Mouse (Mus musculus): ENCODE data around the gene Syt6.
A peak's percentile ranks its signal among the peaks of the same experiment; 100 is the strongest.

Syt6 gene

DNA sequence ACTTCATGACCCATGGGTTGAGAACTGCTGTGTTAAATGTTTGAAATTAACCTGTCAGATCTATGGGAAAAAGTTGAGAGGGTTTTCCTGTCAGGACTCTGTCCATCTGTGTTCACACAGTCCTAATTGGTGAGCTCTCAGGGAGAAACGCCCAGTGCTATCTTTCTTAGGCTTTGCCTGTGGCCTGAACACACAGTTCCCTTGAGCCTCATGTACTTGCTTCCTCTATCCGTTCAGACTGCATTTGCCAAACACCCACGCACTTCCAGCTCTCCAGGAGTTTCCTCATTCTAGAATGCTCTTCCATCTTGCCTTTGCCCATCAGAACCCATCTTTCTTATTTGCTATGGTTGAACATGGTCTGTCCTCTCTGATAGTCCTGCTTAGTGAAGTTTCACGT is 73.5 kb downstream of the Syt6 start:
- DNase-seq (ENCODE audit: low spot score) = no peak

DNA sequence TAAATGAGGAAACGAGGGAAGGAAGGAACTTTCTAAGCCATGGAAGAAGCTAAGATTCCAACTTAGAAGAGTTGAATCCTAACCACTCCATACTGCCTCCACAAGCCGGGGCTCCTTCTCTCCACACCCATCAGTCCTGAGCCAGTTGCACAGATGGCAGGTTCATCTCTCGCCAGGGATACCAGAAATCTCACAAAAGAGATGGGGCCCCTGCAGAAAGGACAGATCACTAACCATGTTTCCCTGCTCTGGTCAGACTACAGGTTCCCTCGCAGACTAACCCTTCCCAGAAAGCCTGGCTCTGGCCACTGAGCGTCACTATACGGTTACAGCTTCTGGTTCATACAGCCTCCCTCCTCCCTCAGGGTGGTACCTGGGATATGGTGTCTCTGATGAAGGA is 74.7 kb downstream of the Syt6 start:
- no peak for DNase-seq (ENCODE audit: low spot score)

DNA sequence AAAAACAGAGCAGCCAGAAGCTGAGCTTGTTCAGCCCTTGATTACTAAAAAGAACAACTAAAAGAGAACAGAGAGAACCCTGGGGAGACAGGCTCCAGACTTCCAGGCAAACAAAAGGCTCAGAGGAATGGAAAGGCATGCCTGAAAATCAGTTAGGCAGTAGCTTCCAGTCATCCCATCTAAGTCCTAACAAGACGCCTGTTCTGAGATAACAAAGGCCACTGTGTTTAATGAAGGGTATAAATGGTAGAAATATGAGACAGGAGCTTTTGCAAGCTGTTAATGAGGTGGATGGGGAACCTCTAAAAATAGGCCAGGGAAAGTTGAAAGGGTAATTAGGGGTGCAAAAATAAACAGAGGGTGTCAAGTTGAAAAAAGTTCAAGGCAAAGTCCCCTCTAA is 75.4 kb downstream of the Syt6 start:
- no peak for DNase-seq (ENCODE audit: low spot score)

DNA sequence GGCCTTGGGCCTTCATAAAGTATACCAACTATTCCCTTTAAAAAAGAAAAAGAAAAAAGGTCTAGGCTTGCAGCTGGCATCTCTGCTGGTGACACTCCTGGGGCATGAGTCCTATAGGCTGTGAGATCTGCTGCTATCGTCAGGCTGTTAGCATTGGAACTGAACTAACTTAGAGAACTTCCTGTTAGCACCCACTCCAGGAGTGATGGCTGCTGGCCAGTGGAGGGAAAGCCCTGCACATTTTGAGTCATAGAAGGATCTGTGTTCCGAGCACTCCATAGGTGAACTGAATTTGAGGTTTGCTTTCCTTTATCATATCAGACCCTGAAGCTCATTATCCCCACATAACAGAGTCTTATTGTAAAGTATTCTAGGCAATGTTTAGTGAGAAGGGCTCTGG is 85.0 kb downstream of the Syt6 start:
- no peak for DNase-seq (ENCODE audit: low spot score)

DNA sequence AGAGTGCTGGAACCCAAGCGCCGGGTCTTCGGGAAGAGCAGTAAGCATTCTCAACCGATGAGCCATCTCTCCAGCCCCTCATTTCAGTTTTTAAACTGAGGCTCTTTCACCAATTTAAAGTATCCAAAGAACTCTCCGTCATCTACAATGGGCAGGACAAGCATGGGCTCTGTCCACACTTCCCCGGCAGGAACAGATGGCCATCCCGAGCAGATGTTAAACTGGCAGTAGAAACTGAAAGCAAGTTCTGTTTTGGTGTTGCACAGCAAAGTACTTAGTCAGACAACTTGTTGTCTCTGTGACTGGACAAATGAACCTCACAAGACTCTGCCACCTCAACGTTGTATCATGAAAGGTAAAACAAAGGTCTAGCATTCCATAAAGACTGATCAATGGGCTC is 86.7 kb downstream of the Syt6 start:
- no peak for DNase-seq (ENCODE audit: low spot score)

GRCm38 (mm10) chr3:103663385-103663784 is 88.4 kb downstream of the Syt6 start:
- DNase-seq (ENCODE audit: low spot score) = no peak

- no peak for DNase-seq (ENCODE audit: low spot score)
Observed at GRCm38 (mm10) chr3:103672113-103672512, 97.1 kb downstream of the Syt6 start.

DNA sequence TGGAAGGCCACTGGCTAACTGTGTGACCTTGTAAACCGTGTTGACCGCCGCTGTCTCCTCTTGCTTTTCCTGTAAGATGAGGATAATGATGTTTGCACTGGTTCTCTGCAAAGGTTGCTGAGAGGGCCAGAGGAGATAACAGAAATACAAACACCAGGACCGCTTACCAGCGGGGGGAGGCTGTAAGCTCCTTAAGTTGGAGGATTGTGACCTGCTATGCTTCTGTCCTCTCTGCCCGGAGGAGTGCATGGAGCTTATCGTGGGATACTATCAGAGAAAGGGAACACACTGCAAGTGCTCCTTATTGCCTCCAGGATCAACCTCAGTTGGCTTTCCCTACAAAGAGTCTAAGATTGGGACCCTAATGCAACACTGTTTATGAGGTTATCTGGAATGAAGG is 97.7 kb downstream of the Syt6 start:
- DNase-seq (ENCODE audit: low spot score) = no peak

DNA sequence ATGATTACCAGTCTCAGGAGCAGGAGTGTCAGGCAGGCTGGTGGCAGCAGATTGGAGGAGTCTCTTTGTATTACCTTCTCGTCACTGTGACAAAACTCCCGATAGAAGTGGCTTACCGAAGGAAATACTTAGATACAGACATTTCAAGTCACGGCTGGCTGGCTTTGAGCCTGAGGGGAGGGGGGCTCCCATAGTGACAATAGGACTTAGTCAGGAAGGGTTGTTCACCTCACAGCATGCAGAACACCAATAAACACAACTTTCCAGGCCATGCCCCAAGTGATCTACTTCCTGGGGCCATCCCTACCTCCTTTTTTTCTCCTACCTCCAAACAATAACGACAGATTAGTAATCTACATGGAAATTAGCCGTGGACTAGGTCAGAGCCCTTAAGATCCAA is 103.8 kb downstream of the Syt6 start:
- DNase-seq (ENCODE audit: low spot score) = peak; percentile 30

DNA sequence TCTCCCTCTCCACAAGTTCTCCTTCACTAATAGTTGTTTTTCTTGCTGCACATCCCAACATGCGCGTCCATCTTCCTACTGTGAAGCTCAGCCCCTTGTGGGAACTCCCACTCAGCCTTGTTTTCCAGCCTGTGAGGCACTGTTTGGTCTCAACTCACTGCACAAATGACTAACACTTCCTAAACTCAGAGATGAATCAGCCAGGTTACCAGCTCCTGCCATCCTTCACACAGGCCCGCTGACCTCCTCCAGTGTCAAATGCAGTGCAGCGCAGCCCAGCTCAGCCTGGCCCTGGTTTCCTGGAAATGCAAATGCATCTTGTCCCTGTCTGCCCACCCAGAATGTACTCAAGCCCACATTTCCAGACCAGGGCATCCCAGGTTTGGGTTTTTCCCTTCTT is 107.4 kb downstream of the Syt6 start:
- DNase-seq (ENCODE audit: low spot score) = peak; percentile 23

GRCm38 (mm10) chr3:103683234-103683965 is 108.4 kb downstream of the Syt6 start:
- peak; percentile 38 for DNase-seq (ENCODE audit: low spot score)

- peak; percentile 12 for DNase-seq (ENCODE audit: low spot score)
Observed at GRCm38 (mm10) chr3:103683966-103684319, 108.9 kb downstream of the Syt6 start.

DNA sequence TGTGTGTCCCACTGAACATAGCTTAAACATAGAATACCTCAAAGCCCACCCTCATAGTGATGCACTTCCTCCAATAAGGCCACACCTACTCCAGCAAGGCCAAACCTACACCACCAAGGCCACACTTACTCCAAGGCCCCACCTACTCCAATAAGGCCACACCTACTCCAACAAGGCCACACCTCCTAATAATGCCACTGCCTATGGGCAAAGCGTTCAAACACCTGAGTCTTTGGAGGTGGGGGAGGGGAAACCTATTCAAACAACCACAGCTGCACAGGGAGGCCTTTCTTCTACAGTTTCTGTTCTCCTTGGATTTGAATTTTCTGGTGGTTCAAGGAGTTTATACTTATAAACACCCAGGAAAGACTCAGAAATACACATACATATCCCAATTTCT is 114.0 kb downstream of the Syt6 start:
- peak; percentile 18 for DNase-seq (ENCODE audit: low spot score)

DNA sequence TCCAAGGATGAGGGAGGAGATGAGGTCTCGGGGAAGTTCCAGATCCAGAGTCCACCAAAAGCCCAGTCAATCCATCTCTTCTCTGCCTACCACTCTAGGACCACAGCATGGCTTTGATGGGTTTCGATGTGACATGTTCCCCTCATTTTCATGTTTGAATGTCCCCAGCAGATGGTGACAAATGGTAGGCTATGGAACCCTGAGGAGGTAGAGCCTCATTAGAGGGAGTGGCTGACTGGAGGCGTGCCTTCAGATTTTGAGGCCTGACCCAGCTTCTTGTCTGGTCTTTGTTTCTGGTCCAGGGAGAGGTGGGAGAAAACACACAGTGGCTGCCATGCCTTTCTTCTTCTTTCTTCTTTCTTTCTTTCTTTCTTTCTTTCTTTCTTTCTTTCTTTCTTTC is 115.5 kb downstream of the Syt6 start:
- peak; percentile 37 for DNase-seq (ENCODE audit: low spot score)

All from testis, postnatal 10 days (tissue).